Mouse (Mus musculus) testis, postnatal 14 days (tissue): ENCODE data around the gene Ifi27l2b.
A peak's percentile ranks its signal among the peaks of the same experiment; 100 is the strongest.
"Not testable (repeated sequence)": the region's sequence is repeated elsewhere in the genome, so short reads cannot be mapped to it uniquely, and the experiment has no call there.

Experiments used
- DNase-seq: peaks from one replicate; pipeline ENCODE4 v3.0.0; 2021; ENCODE audit warnings: low spot score

Ifi27l2b gene

DNA sequence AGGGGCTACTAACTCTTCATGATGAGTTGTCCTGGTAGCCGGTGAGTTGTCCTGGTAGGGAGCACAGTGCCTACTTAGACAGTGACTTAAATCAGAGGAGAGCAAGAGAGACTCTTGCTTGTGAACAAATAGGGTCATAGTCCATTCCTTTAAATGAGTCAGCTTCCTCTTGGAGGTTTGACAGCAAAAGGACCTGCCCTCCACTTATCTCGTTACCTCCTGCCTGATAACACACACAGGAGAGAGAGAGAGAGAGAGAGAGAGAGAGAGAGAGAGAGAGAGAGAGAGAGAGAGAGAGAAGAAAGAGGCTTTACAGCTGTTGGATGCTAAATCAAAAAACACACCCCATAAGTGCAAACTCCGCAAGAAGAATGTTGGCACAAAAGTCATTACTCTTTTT, at the start of gene Ifi27l2b:
Ifi27l2b (minus strand) TSS at position 84 of the 400 bp plus-strand sequence.
- DNase-seq, result no peak

DNA sequence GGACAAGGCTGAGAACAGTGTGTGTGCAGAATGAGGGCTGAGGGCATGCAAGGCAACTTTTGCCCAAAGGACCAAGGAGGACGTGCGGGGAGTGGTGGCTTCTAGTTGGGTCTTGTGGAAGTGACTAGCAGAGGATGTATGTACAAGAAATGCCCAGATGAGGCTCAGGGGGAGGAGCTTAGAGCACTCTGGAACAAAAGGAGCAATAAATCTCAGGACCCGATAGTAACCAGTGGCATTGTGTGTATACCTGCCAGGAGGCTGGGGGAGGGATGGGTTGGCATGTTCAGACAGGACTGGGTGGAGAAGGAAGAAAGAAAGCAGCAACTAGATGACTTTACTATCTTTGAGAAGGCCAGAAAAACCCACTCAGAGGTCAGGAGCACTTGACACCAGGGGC, 47.4 kb upstream of the Ifi27l2b start:
- no peak for DNase-seq

DNA sequence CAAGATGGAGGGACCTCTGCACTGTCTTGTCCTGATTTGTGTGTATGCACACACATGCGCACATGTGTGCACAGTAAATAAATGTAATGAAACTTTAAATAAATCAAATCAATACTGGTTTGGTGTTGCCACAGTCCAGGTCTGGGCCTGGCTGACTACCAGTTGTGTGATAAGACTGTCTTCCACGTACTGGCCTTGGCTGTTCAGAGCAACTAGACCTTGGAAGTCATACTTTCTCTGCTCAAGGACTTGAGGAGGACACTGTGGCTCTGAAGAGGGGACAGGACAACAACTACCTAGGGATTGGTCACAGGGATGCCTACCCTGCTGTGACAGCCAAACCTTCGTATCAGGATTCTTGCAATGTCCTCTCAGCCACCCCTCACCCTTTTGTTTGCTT, 46.3 kb upstream of the Ifi27l2b start:
- DNase-seq, result no peak

DNA sequence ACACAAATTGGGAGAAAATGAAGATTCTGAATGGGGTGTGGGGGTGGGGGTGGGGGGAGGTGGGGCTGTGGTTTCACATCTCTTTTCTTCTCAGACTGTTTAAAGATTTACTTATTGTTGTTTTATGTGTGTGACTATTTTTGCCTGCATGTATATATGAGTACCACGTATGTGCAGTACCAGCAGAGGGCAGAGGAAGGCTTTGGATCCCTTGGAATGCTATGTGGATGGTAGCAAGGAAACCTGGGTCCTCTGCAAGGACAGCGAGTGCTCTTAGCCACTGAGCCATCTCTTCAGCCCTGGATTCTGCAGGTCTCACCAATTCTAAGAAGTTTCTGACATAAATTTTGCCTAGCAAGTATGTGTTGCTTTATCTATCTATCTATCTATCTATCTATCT, 42.2 kb upstream of the Ifi27l2b start:
- DNase-seq, result no peak

DNA sequence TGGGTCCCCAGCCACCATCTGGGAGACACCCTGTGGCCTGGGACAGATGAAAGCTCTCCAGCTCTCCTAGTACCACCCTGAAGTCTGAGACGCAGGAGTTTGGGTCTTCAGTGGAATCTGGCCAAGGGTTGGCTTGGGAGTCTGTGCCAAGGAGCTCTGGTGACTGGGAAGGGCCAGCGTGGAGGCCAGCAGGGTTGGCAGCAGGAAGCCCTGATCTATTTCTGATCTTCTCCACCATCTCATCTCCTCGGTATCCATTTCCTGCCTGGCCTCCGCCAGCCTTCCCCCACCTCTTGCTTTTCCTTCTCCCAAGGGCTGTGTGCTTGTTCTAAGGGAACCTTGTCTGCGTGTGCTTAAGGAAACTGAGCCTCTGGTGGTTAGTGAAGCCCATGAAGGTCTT, 41.7 kb upstream of the Ifi27l2b start:
- DNase-seq, result no peak

DNA sequence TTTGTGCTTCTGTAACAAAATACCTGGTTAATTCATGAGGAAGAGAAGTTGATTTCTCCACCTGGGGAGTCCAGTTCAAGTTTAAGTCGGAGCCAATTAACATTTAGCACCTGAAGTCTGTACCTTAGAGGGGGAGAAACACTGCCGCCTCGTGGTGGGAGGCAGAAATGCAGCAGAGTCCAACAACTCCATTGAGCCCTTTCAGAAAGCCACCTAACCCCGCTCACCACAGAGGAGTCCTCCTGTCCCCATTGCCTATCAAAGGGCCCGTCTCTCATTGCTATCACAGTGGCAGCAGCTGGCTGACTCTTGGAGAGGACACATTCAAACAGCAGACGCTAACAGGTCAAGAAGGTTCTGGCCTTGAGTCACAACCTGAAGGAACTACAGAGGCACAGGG, 37.5 kb upstream of the Ifi27l2b start:
- peak; percentile 22 for DNase-seq

DNA sequence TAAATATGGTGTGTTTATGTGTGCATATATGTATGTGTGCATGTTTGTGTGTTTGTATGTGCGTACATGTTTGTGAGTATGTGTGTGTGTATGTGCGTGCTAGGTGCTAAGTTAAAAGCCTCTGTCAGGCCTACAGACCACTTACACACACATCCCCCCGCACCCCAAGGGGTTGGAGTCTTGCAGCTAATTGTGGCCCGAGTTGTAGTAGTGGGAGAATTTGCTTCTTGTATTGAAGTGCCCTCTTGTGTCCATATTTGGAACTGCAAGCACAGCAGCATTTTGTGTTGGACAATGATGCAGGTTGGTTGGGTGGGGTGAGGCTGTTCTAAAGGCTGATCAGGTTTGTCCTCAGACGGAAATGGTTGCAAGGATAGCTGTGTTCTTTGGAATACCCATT, 35.7 kb upstream of the Ifi27l2b start:
- DNase-seq, result peak; percentile 50

DNA sequence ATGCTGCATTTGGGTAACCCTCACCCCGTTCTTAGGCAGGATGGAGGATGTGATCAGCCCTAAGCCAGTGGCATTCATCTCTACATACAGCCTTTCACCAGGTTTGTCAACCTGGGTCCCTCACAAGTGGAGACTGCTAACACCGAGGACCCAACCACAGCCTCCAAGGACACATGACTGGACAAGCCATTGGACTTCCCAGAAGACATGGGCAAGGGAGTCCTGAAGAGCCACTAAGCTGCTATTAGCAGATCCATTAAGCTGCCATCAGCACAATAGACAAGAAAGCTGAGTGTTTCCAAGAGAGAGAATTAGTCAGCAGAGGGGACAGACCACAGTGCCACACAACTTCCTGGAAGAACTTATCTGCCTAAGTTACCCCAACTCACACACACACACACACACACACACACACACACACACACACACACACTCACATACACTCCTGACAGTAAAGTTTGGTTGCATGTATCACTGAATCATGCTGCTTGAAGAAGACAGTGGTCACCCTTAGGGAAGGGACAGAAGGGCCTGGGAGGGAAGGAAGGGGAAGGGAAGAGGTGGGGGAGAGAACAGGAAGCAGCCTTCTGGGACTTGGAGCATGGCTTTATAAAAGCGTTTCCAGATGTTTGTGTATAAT, 34.2 kb upstream of the Ifi27l2b start:
- no peak for DNase-seq

DNA sequence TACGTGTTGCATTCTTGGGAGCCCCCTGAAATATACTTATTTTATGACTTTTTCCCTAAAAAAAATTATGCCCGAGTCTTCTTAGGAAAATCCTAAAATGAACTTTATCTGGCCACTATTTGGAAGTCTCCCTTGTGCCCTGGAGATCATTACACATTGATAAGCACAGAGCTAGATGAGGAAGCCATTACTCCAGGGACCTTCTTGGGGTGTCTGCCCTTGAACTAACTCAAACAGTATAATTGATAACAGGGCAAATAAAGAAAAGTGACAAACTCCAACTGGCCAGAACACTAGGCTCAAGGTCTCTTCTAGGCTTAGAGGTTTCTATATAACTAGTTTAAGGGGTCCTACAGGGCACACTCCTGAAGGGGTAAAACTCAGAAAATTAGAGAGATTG, 30.7 kb upstream of the Ifi27l2b start:
- no peak for DNase-seq

DNA sequence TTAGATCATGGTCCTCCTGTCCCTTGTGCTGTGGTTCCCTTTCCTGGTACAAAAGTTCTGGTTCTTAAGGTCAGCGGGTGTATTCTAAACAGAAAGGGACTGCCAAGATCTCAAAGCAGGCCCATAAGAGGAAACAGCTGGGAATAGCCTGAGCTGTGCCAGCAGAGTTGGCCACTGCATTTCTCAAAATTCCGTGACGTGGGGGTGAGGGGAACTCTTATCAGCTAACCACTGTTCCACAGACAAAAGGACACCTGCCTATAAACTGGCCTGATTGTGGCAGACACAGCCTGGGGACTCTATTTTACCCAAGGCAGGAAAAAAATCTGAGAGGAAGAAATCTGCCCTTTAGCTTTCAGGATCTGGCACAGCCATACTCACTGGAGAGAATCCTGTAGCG, 30.3 kb upstream of the Ifi27l2b start:
- no peak for DNase-seq

DNA sequence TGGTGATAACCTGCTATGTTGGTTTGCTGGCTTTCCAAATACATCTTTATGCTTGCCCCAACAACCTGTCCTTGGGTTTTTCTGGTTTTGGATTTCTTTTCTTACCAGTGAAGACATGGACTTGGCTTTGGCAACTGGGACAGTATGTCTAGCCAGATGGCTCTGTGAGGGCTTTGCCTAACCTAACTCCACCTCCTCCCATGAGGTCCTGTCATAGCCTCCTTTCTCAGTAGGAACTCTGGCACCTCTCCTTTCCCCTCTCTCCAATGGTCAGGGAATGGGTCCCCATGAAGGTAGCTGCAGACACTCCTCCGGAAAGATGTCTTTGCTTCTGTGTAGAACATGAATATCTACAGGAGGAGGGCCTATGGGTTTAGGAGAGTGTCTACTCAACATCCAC, 29.7 kb upstream of the Ifi27l2b start:
- no peak for DNase-seq

DNA sequence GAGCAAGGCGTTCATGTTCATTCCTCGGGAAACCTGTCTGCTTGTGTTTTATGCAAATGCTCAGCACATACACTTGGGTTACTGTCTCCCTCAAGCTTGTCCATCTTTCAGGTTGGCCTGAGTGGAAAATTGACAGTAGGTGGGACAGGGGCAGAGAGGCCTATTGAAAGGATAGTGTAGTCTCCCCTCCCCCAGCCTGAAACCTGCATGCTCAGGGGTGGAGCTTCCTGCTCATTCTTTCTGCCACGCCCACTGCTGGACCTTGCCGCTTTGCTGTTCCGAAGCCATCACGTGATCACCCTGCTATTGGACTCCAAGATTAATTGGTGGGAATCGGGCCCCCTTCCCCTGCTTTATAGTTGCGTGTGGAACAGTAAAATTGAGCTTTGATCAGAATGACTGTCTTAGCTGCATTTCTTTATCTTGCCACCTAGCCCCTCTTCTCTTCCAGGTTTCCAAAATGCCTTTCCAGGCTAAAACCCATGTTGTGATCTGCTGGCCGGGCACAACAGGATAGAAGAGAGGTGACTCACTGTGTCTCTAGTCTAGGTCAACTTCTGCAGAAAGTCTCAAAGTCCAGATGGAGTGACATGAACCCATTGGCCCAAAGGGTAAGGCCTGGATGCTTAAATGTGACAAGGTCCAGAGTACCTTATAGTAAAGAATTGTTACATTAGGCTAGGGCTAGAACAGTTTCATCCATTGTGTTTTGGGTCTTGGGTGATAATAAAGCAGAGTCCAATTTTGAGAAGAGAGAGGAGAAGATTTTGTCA, 27.4 kb upstream of the Ifi27l2b start:
- DNase-seq, result not testable (repeated sequence)

DNA sequence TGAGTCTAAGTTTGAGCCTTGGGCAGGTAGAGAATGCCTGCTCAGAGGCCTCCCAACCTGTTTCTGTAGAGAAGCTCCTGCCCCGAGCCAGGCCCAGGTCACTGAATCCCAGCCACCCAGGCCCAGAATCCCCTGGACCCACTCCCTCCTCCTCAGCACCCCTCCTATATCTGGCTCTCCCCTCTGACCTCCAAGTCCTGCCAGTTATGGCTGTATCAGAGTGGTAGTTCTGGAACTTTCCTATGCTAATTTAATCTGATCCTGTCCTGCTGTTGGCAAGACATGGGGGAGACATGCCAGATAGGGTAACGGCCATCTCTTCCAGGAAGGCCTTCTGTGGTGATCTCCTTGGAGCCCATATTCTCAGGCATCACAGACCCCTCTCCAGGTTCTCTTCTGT, 25.8 kb upstream of the Ifi27l2b start:
- no peak for DNase-seq

DNA sequence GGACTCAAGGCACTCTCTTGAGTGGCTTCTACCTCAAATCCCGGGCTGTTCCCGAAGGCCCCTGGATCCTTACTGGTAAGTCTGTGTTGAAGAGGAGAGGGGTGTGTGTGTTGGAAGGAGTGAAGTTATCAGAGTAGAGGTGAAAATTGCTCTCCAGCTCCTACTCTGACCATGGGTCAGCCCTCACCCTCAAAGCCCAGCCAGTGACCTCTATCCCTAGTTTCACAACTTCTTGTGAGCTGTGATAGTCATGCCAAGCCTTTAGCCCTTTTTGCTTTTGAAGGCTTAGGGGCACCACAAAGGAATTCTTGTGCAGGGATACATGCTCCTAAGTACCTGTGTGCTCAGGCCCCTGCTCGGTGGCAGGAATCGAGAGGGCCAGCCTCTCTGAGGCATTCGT, 24.6 kb upstream of the Ifi27l2b start:
- DNase-seq, result no peak

DNA sequence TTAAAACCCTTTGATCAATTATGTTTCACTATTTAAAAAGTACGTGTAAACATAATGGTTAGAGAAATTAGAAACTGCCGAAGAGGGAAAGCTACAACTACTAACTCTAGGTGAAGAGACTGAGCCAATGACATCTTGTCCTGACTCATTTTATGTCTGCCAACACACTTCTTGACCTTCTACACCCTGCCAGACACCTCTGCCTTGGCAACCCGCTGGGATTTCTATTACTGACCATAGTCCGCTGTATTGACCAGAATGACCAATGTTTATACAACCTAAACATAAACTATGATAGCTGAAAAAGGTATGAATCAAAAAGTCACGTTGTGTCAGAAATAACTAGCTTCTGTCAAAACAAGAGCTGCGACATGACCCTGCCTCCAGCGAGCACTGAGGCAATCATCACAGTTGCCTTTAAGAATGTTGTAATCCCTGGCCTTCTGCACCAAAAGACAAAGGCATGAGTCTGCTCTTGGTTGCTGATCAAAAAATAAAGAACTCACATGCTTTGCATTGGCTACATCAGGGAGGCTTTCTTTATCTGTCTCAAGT, 20.5 kb upstream of the Ifi27l2b start:
- DNase-seq, result no peak

DNA sequence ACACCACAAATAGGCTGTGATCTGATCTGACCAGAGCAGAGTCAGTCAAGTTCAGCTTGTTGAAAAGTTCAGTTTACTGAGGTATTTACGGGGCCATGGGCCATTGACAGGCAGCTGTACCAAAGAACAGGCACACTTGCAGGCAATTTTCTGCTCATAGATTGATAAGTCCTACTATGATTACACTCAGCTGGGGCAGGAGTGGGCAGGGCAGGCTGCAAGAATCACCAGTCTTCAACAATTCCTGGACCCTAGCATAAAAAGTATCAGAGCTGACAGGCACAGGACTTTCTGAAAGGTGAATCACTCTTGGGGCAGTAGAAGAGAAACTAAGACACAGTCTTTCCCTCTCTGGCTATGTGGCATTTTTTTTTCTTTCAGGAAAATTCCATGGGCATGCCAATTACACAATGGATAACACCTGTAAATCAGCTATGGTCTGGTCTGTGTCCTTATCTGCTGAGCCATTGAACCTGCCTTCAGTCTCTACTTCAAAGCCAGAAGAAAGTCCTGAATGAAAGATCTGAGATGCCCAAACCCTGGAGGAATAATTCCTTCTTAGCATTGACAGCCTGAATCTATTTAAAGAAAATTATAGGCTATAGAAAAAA, 19.9 kb upstream of the Ifi27l2b start:
- no peak for DNase-seq

DNA sequence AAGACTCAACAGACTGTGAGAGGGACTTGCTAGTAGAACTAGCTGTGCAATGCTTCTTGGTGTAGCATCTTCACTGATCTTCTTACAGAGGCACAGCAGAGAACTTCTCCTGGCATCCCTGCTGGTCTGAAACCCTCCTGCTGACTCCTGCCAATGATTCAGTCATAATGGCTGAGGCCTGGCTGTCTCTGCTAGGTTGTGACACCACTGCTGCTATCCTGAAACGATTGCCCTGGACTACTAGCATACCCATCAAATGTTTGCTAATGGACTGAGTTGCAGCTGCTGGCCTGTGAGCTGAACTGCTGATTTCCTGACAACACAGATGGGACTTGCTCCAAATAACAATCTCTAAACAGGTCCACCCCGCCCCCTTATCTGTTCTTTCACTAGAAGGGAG, 17.5 kb upstream of the Ifi27l2b start:
- DNase-seq, result no peak

DNA sequence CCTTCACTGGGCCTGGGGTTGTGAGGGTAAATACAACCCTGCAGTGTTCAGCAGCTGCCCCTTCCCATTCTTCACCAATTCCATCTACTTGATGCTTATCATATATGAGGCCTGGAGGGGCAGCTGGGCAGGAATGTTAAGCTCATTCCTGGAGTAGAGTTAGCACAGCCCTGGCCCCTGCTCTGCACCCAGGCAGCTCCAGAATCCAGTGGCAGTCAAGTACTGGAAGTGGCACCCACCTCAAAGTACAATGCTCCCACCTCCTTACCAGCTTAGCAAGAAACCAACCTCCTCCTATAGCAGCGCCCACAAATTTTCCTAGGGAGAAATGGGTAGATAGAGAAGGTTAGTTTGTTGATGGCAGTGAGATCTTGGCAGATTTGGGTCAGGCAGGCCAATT, 296 bp downstream of the Ifi27l2b start:
- DNase-seq, result not testable (repeated sequence)

DNA sequence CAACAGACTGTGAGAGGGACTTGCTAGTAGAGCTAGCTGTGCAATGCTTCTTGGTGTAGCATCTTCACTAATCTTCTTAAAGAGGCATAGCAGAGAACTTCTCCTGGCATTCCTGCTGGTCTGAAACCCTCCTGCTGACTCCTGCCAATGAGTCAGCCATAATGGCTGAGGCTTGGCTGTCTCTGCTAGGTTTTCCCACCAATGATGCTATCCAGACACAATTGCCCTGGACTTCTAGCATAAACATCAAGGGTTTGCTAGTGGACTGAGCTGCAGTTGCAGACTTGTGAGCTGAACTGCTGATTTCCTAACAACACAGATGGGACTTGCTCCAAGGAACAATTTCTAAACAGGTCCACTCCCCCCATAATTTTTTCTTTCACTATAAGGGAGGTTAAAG, 3.7 kb downstream of the Ifi27l2b start:
- DNase-seq, result no peak

DNA sequence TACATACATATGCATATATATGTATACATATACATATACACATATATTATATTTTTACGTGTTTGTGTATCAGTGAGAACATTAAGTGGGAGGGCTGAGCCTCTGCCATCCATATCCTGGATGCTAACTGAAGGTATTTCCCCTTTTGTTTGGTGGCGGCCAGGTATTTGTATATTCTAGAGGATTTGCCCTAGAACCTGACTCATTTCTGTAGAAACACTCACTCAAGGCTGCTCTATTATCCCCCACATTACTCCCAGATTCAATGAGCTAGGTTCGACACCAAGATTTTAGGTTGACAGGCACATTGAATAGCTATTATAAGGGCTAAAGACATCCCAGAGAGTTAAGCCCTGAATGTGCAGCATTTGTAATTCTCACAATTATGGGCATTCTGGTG, 12.0 kb downstream of the Ifi27l2b start:
- DNase-seq, result no peak

DNA sequence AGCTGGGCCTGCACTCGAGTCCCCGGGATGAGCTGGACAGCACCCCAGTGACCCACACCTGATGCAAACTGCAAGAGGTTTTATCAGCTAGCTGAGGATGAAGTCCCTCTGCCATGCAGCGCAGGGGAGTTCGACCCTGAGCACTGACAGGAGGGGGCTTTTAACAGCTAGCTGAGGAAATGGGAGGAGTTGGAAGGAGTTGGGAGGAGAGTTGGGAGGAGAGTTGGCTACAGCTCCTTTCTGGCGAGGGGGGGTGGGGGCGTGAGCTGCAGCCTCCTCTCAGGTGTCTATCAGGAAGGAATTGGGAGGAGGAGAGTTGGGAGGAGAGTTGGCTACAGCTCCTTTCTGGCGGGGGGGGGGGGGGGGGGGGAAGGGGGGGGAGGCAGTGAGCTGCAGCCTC, 12.8 kb downstream of the Ifi27l2b start:
- DNase-seq, result not testable (repeated sequence)

DNA sequence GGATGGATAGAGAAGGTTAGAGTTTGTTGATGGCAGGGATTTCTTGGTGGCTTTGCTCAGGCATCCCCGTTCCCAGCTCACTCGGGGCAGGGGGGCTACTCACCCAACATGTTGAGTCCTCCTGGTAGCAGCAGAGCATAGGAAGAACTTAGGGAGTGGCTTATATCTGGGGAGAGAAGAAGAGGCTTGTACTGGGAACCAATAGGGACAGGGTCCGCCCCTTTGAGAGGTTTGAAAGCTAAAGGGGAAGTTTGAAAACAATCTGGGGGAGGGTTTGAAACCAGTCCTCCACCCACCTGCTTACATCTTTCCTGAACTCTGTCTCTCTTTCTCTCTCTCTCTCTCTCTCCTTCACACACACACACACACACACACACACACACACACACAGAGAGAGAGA, 13.5 kb downstream of the Ifi27l2b start, which contains the start of gene Ifi27l2a:
Ifi27l2a (minus strand) TSS at position 157 of the 400 bp plus-strand sequence.
- DNase-seq, result no peak

DNA sequence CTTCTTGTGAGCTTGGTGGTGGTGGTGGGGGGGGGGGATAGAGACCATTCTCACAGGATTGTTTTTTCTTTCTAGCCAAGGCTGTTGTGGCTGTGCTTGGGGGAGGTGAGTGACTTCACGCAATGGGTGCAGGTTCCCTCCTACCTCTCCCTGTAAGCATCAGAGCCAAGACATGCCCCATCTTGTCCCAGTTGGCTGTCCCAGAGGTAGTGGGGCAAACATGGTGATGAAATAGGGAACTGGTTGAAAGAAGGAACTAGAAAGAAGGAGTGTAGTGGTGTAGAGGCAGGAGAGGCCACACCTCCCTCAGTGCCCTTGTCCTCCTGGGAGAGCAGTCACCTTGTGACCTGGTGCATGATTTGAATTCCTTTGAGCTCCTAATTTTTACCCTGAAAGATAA, 19.4 kb downstream of the Ifi27l2b start:
- DNase-seq, result no peak
